Mouse (Mus musculus) G1E-ER4 (cell line): ENCODE data around the gene Gbp5. TPM values are rescaled to one million over a fixed set of nuclear protein-coding genes. Genes with fewer than 3 reads are reported as not detected.

Experiments used
- GATA1 ChIP-seq: IDR thresholded peaks from one replicate; pipeline ENCODE4 v1.8.0; 2012; ENCODE audit warnings: low read length, inconsistent platforms
- polyA plus RNA-seq: library from polyadenylated mRNA; stranded (reverse); fragments of >175 nt; gene quantifications from 2 replicates; pipeline ENCODE4 v1.2.3, GENCODE M21; 2012

The Gbp5 gene
- polyA plus RNA-seq, 1 experiment: not detected

- TF ChIP-seq GATA1: no peak
These were observed 35.8 kb downstream of the Gbp5 start for GRCm38 (mm10) chr3:142529597-142529996.

DNA sequence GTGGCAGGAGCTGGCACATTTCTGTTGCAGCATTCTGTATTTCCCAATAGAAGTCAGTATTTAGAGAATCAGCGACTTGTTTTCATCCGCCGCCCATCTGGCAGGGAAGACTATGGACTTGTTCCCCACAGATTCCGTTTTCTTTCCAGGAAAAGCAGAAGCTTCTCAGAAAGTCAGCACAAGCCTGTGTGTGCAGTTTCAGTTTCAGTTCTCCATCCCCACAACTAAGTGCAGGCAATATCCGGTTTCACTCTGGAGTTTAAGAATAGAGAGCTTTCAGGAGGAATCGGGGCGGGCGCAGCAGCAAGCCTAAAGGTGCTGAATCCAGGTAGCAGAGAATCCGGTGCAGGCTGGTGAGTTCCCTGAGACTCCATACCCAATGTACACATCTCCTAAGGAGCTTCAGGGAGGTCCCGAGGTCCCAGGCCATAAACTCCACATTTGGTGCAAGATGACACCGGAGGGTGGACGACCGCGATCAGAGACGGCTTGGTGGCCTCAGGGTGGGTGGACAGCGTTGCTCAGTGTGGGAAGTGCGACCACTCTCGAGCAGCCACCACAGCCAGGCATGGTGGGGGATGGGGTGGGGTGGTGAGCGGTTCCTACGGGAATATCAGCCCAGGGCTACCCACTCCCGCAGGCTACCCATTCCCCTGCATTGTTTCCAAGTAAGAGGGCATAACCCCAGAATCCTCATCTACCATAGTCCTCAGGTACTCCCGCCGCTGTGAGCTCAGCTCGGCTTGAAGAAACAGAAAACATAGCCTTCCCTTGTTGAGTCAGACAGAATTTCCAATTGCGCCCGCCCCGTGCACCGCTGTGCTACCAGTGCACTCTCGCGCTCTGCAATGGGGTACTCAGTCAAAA lies 36.5 kb downstream of the Gbp5 start, which contains the start of gene Gbp7:
Gene Gbp7 (plus strand): TSS at position 256 of the 867 bp plus-strand sequence.
- TF ChIP-seq GATA1: no peak

GRCm38 (mm10) chr3:142531595-142531994 lies 37.8 kb downstream of the Gbp5 start:
- TF ChIP-seq GATA1: no peak

- TF ChIP-seq GATA1: no peak
These were observed 39.4 kb downstream of the Gbp5 start for GRCm38 (mm10) chr3:142533185-142533584.

GRCm38 (mm10) chr3:142535667-142536066 lies 41.9 kb downstream of the Gbp5 start:
- no peak for TF ChIP-seq GATA1

- no peak for TF ChIP-seq GATA1
These were observed 47.6 kb downstream of the Gbp5 start for GRCm38 (mm10) chr3:142541391-142541790.

GRCm38 (mm10) chr3:142546690-142547089 lies 52.9 kb downstream of the Gbp5 start:
- TF ChIP-seq GATA1: no peak

- no peak for TF ChIP-seq GATA1
These were observed 56.4 kb downstream of the Gbp5 start for GRCm38 (mm10) chr3:142550052-142550676.

GRCm38 (mm10) chr3:142554601-142555000 lies 60.8 kb downstream of the Gbp5 start:
- no peak for TF ChIP-seq GATA1

- TF ChIP-seq GATA1: no peak
These were observed 61.8 kb downstream of the Gbp5 start for GRCm38 (mm10) chr3:142555623-142556022.

DNA sequence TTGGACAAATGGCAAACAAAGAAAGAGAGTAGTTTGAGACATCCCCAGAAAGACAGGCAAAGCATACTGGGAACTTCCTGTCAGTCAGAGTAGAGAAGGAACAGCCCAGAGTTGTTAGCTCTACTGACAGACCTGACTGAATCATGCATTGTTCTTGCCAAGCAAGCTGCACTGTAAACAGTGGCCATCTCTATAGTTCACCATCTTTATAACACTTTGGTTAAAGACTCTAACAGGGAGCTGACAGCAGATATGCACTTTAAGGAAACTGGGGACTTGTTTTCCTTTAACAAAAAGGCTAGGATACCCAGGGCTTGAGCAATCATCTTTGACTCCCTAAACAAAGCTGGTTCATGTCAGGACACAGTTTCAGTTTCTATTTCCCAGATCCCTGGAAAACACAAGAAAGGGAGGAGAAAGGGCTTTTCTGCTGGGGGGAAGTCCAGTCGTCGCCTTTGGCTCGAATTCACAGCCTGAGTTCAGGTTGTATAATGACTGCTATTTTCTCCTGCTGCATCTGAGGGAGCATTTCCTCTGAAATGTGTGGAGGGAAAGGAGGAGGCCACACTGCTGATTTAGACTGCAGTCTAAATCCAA lies 66.0 kb downstream of the Gbp5 start, which contains the start of gene Gbp3:
Gene Gbp3 (plus strand): TSS at position 395 of the 597 bp plus-strand sequence.
- TF ChIP-seq GATA1: no peak

DNA sequence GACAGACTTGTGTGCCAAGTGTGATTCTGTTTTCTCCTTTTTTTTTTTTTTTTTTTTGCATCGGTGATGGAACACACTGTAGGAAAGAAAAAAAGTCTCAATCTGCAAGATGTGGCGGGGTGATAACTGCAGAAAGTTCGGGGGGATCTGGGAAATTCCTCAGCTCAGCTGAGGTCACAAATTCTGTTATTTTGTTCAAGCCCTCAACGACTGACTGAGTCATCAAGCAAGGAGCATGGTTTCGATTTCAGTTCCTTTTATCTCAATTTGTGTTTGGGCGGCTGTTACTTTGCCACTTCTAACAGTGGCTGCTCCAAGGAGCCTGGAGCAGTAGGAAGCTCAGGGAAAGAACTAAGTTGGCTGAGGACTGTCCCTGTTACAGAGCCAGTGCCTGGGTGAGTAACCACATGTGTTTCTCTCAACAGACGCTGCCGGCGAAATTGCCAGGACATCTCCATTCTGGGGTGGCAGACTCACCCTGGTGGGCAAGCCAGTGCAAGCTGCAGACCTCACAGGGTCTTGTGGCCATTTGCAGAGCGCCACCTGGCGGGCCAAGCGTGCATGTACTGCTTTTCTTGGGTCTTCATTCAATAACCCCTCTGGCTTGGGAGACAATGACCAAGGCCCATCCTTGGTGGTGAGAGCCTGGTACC lies 66.6 kb downstream of the Gbp5 start:
- TF ChIP-seq GATA1: no peak

GRCm38 (mm10) chr3:142561045-142561646 lies 67.4 kb downstream of the Gbp5 start:
- no peak for TF ChIP-seq GATA1

GRCm38 (mm10) chr3:142561666-142562065 lies 67.9 kb downstream of the Gbp5 start:
- no peak for TF ChIP-seq GATA1

DNA sequence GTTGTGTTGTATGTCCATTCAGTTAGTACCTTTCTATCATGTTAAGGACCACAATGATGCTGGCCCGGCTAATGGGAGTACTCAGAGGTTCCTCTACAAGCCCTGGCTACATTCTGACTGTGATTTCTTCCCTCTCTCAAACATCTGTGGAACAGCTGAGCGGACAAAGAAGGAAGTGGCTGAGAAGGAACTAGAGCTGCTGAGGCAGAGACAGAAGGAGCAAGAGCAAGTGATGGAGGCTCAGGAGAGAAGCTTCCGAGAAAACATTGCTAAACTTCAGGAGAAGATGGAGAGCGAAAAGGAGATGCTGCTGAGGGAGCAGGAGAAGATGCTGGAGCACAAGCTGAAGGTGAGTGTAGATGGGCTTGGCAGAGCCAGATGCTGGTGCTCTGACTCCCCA lies 77.0 kb downstream of the Gbp5 start:
- TF ChIP-seq GATA1: no peak

Other genes with a start within 250 kb of the Gbp5 start
- 30.8 and 38.6 TPM in 2 replicates for gene Pdlim5, start 98.3 kb upstream of the Gbp5 start, polyA plus RNA-seq
- gene Gbp7, start 36.4 kb downstream of the Gbp5 start, polyA plus RNA-seq: not detected in 2 replicates
- not detected in 2 replicates for gene Gbp3, start 66.0 kb downstream of the Gbp5 start, polyA plus RNA-seq
- not detected in 2 replicates for gene Gbp2b, start 100.9 kb downstream of the Gbp5 start, polyA plus RNA-seq
- not detected in 2 replicates for gene Gbp2, start 126.6 kb downstream of the Gbp5 start, polyA plus RNA-seq
- not detected in 2 replicates for gene Kyat3, start 207.1 kb downstream of the Gbp5 start, polyA plus RNA-seq